Mouse (Mus musculus): Measurements from ENCODE around the gene Lmbrd2. TPM values are rescaled to one million over a fixed set of nuclear protein-coding genes. Genes with fewer than 3 reads are reported as not detected.

The Lmbrd2 gene
- polyA plus RNA-seq (2014; fragmentation: Illumina TruSeq; extraction: RNeasy Lipid Tissue Mini Kit (QIAGEN cat#74804); ENCODE audit: low read depth, low replicate concordance) = 6.2 TPM

GRCm38 (mm10) chr15:9140252-9140680, at the start of gene Lmbrd2:
TSS of gene Lmbrd2 (plus strand) at chr15:9140550.

DNA sequence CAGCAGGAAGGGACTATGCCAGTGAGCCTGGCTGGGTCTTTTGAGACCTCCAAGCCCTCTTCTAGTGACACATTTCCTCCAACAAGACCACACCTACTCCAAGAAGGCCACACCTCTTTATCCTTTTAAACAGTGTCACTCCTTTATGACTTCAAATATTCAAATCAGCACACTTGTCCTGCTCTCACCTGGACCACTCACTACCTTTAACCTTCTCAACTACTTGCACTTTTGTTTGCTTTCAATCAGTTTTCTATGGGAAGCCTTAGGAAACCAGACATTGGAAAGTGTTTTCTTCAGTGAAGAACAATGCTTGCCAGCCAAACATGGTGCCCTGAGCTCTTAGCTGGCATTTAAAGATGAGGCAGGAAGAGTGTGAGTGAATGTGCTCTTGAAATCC, 15.0 kb downstream of the Lmbrd2 start, which contains the start of gene Skp2:
Gene Skp2, minus strand, starts transcription at position 101 of the 400 bp plus-strand sequence.

Other genes with a start within 250 kb of the Lmbrd2 start
- not detected for gene Ranbp3l, start 172.6 kb upstream of the Lmbrd2 start, polyA plus RNA-seq (2014; fragmentation: Illumina TruSeq; extraction: RNeasy Lipid Tissue Mini Kit (QIAGEN cat#74804); ENCODE audit: low read depth, low replicate concordance)
- 66.7 TPM for gene Nadk2, start 69.3 kb upstream of the Lmbrd2 start, polyA plus RNA-seq (2014; fragmentation: Illumina TruSeq; extraction: RNeasy Lipid Tissue Mini Kit (QIAGEN cat#74804); ENCODE audit: low read depth, low replicate concordance)
- gene Skp2, start 14.9 kb downstream of the Lmbrd2 start, polyA plus RNA-seq (2014; fragmentation: Illumina TruSeq; extraction: RNeasy Lipid Tissue Mini Kit (QIAGEN cat#74804); ENCODE audit: low read depth, low replicate concordance) = 0.97 TPM
- gene Ugt3a1, start 136.3 kb downstream of the Lmbrd2 start, polyA plus RNA-seq (2014; fragmentation: Illumina TruSeq; extraction: RNeasy Lipid Tissue Mini Kit (QIAGEN cat#74804); ENCODE audit: low read depth, low replicate concordance) = not detected
- not detected for gene Ugt3a2, start 195.0 kb downstream of the Lmbrd2 start, polyA plus RNA-seq (2014; fragmentation: Illumina TruSeq; extraction: RNeasy Lipid Tissue Mini Kit (QIAGEN cat#74804); ENCODE audit: low read depth, low replicate concordance)